31 mouse cellular contexts compared by ENCODE assay signal in genomic region chr17:79120269-79120668, GRCm38 (mm10).
"Had no signal": no experiment of that assay in that cellular context is flagged by ENCODE, and none has a peak within 500 bp of the region (broad histone marks: within the 10 kb centered on the region; RNA-seq: fewer than 3 reads in every experiment).

No protein-coding gene starts in this region.

- H3K9ac ChIP-seq: limb, embryonic 12.5 days; limb, embryonic 13.5 days; limb, embryonic 15.5 days; liver, embryonic 12.5 days; liver, embryonic 13.5 days; liver, embryonic 14.5 days; liver, embryonic 15.5 days; liver, postnatal 0 days; lung, embryonic 14.5 days; lung, embryonic 15.5 days; midbrain, embryonic 12.5 days; midbrain, embryonic 13.5 days; midbrain, embryonic 15.5 days; neural tube, embryonic 12.5 days had no signal

- H3K4me3 ChIP-seq: limb, embryonic 10.5 days; limb, embryonic 12.5 days; limb, embryonic 13.5 days; limb, embryonic 15.5 days; liver, embryonic 12.5 days; liver, embryonic 13.5 days; liver, embryonic 15.5 days; lung, embryonic 15.5 days; megakaryocyte, embryonic 14.5 days; midbrain, embryonic 10.5 days; midbrain, embryonic 12.5 days; midbrain, embryonic 13.5 days; midbrain, embryonic 15.5 days; myocyte; neural tube, embryonic 12.5 days had no signal

- H3K4me1 ChIP-seq: limb, embryonic 10.5 days; limb, embryonic 12.5 days; limb, embryonic 13.5 days; limb, embryonic 15.5 days; liver, embryonic 12.5 days; liver, embryonic 13.5 days; liver, embryonic 15.5 days; lung, embryonic 15.5 days; megakaryocyte, embryonic 14.5 days; midbrain, embryonic 10.5 days; midbrain, embryonic 12.5 days; midbrain, embryonic 13.5 days; midbrain, embryonic 15.5 days; neural tube, embryonic 12.5 days had no signal

- H3K36me3 ChIP-seq: limb, embryonic 10.5 days; limb, embryonic 12.5 days; limb, embryonic 15.5 days; liver, embryonic 12.5 days; liver, embryonic 13.5 days; liver, embryonic 15.5 days; lung, embryonic 15.5 days; midbrain, embryonic 10.5 days; midbrain, embryonic 12.5 days; midbrain, embryonic 13.5 days; midbrain, embryonic 15.5 days; neural tube, embryonic 12.5 days had no signal

- DNase-seq: left cerebral cortex, postnatal 4 days; liver; liver, embryonic 13.5 days; liver, postnatal 0 days; lung, adult 18-20 months; lung, adult 2 months; lung, embryonic 14.5 days; lung, postnatal 10 days; lung, postnatal 36 days; lung, postnatal 4 days; midbrain, embryonic 14.5 days had no signal

- H3K4me2 ChIP-seq: limb, embryonic 12.5 days; limb, embryonic 13.5 days; limb, embryonic 15.5 days; liver, embryonic 11.5 days; liver, embryonic 12.5 days; liver, embryonic 13.5 days; liver, embryonic 15.5 days; lung, embryonic 14.5 days; lung, embryonic 15.5 days; midbrain, embryonic 11.5 days; midbrain, embryonic 12.5 days; midbrain, embryonic 13.5 days; midbrain, embryonic 15.5 days; neural tube, embryonic 12.5 days had no signal

- H3K27me3 ChIP-seq: limb, embryonic 12.5 days; limb, embryonic 13.5 days; limb, embryonic 15.5 days; liver, embryonic 12.5 days; liver, embryonic 13.5 days; liver, embryonic 15.5 days; lung, embryonic 15.5 days; megakaryocyte, embryonic 14.5 days; midbrain, embryonic 12.5 days; midbrain, embryonic 13.5 days; midbrain, embryonic 15.5 days; neural tube, embryonic 12.5 days had no signal

- H3K27ac ChIP-seq: limb, embryonic 10.5 days; limb, embryonic 12.5 days; limb, embryonic 13.5 days; limb, embryonic 15.5 days; liver, embryonic 12.5 days; liver, embryonic 13.5 days; liver, embryonic 14.5 days; liver, embryonic 15.5 days; lung, embryonic 15.5 days; macrophage; midbrain, embryonic 10.5 days; midbrain, embryonic 12.5 days; midbrain, embryonic 13.5 days; midbrain, embryonic 15.5 days; neural tube, embryonic 12.5 days had no signal

- H3K9me3 ChIP-seq: limb, embryonic 10.5 days; limb, embryonic 15.5 days; liver, embryonic 12.5 days; liver, embryonic 13.5 days; liver, embryonic 15.5 days; lung, embryonic 15.5 days; midbrain, embryonic 13.5 days; midbrain, embryonic 15.5 days; neural tube, embryonic 12.5 days had no signal

- ATAC-seq: liver, embryonic 12.5 days; liver, postnatal 0 days; lung, postnatal 0 days; midbrain, embryonic 13.5 days; midbrain, embryonic 15.5 days; midbrain, embryonic 16.5 days had no signal
